Mouse (Mus musculus): ENCODE measurements around the gene Clcn7.
"Not testable (repeated sequence)": the region's sequence is repeated elsewhere in the genome, so short reads cannot be mapped to it uniquely, and the experiment has no call there.

Gene Clcn7

DNA sequence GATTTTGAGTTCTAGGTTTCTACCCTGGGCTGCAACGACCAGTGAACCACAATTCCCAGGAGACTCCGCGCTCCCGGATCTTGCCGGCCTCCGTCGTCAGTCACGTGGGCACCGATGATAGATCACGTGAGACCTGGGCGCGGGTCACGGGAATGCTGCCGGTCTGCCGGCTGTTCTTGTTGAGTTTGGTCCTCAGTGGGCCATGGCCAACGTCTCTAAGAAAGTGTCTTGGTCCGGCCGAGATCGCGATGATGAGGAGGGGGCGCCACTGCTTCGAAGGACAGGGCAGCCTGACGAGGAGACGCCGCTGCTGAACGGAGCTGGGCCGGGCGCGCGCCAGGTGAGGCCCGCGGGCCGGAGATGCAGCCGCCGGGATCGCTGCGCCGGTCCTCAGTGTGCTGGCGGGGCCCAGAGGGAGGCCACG, at the start of gene Clcn7:
Clcn7 (plus strand) TSS at position 117 of the 424 bp plus-strand sequence.
- peak; percentile 91 for DNase-seq (ENCODE audit: low spot score)

DNA sequence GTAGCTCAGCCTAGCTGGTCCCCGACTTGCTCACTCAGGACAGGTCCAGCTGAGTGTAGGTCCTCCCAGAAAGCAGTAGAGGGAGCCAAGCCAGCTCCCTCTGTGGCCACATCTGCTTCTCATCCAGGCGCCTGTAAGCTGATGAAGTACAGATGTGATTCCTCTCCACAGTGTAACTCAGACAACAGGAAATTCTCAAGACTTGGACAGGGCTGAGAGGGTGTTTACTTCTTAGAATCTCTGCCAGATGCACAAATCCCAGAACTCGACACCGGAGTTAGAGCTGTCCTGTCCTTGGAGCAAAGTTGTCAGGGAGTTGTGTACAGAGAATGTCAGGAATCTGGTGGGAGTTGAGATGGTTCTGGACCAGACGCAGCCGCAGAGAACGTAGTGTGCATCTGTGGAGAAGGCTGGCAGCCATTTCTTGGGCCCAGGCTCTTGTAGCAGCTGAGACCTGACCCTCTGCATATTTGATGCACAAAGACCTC, 49.7 kb upstream of the Clcn7 start, which contains the start of gene Tmem204:
Tmem204 (minus strand) TSS at position 148 of the 488 bp plus-strand sequence.
- DNase-seq (ENCODE audit: low spot score), result peak; percentile 78

DNA sequence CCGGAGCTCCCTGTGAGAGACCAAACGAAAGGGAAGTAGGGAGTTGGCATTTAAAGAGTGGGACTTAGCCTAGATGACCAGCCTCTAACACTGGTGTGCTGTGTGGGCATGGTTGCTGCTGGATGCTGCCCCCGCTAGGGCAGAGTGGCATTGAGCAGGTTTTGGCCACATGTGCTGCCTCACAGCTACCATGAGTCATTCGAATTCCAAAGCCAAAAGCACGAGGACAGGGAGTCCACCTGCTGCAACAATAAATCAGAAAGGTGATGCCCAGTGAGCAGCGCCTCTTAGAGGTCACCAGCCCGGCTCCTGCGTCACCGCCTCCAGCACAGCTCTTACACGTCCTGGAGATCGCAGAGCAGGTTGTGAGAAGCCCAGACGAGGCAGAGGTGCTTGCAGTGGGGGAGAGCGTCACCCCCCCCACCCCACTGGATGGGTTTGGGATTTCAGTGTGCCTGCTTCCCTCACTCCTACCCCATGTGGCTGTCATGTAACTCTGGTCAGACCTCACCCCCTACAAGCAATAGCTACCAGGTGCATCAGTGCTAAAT, 48.3 kb upstream of the Clcn7 start:
- DNase-seq (ENCODE audit: low spot score), result no peak

DNA sequence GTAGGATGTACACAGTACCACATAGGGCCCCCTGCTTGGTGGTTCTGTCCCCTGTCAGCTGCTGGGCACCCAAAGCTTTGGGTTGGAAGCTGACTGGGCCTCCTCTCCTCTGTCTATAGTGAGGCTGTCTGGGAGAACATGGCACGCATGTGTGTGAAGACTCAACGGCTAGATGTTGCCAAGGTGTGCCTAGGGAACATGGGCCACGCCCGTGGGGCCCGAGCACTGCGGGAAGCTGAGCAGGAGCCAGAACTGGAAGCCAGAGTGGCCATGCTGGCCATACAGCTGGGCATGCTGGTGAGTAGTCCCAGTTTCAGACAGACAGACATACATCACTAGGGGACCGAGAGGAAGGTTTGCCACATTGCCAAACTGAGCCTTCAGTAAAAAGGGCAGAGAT, 46.5 kb upstream of the Clcn7 start:
- DNase-seq (ENCODE audit: low spot score), result no peak

DNA sequence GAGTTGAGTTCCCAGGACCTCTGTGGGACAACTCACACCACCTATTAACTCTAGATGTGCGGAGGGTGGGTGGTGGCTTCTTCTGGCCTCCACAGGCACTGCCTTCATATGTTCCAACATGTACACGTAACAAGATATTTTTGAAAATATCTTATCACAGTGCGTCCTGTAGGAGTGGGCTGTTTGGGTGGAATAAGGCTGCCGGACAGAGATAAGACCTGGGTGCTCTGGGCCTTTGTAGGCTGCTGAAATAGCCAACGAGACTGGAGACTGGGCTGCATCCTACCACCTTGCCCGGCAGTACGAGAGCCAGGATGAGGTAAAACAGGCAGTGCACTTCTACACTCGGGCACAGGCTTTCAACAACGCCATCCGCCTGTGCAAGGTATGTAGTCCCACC, 44.0 kb upstream of the Clcn7 start:
- DNase-seq (ENCODE audit: low spot score), result no peak

DNA sequence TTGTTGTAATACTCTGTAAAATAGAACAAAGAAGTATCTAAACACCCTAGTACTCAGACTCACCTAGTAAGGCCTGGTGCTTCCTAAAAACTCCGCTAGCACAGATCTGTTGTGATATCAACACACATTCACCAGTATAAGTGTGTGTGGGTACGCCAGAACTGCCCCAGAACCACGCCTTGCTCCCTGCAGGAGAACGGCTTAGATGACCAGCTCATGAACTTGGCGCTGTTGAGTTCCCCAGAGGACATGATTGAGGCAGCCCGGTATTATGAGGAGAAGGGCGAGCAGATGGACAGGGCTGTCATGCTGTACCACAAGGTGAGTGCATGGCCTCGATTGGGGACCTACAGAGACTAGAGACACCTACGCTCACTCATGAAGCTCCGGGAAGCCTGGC, 42.7 kb upstream of the Clcn7 start:
- DNase-seq (ENCODE audit: low spot score), result no peak

DNA sequence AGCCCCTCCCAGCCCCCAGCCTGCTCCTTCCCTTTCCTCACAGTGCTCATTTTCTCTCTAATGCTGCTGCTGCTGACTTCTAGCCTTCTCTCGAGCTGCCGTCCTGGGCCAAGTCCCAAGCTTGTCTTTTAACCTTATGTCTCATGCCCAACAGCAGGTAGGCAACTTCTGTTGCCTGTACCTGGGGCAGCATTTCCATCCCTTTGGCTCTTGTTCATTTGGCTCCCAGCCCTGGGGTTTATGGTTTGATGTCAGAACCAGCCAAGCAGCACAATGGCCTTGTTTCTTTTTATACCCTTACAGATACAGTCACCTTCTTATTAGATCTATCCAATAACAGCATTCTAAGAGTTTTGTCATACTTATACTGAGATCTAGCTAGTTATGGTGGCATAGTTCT, 37.0 kb upstream of the Clcn7 start:
- no peak for DNase-seq (ENCODE audit: low spot score)

DNA sequence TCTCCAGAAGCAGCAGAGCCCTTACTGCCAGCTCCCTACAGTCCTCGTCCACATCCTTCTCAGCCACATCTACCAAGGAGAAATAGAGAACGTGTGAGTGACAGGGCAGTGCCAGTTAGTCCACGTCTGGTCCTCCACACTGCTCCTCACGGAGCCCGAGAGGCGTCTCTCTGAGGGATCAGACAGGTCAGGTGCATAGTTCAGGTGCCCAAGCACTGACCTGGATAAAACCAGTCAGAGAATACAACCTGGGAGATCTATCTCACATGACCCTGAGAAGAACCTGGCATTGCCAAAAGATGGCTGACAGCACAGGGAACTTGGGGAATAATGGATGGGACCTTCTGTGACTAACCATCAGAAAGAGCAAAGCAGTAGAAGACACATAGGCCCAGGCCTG, 33.1 kb upstream of the Clcn7 start:
- no peak for DNase-seq (ENCODE audit: low spot score)

DNA sequence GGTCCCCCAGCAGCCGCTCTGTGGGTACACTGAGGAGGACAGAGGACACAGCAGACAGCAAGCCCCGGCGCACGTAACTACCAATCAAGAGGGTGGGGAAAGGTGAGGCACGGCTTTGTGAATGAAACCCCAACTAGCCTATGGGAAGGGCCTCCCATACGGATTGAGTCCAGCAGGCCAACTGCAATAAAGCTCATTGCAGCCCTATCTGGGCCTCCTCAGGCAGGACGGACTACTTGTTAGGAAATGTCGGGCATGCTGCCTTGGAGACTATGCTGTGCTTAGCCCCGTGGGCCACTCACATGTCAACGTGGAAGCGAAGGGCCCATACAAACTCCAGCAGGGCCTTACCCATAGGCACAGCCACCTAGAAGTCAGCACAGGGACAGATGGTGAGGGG, 31.9 kb upstream of the Clcn7 start:
- DNase-seq (ENCODE audit: low spot score), result no peak

DNA sequence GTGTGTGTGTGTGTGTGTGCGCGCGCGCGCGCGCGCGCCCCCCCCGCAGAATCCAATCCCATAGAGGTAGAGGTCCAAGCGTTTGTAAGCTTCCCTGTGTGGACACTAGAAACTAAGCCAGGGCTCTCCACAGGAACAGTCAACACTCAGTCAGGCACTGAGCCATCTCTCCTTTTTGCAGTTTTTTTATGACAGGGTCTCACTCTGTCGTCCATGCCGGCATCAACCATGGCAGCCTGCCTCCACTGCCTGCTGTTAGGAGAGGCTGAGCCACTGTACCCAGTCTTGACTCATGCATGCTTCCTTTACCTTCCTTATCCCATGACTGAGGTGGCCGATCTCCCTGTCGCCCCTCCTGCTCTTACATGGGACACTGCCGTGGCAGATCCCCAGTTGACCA, 25.4 kb upstream of the Clcn7 start:
- no peak for DNase-seq (ENCODE audit: low spot score)

DNA sequence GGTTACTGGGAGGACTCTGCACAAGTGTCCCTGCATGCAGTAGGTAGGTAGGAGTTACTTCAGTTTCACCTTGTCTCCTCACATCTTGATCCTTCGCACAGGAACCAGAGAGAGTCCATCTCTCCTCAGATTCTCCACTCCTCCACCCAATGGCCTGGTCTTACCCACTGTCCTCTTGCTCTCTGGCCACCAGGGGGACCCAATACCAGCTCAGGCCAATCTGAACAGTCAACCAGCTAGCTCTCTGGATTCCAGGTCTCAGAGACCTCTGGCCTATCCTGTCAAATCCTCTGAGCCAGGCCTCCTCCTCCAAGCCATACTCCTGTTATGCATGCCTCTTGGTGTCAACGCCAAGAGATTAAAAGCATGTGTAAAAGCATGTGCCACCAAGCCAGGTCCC, 23.6 kb upstream of the Clcn7 start:
- DNase-seq (ENCODE audit: low spot score), result peak; percentile 20

DNA sequence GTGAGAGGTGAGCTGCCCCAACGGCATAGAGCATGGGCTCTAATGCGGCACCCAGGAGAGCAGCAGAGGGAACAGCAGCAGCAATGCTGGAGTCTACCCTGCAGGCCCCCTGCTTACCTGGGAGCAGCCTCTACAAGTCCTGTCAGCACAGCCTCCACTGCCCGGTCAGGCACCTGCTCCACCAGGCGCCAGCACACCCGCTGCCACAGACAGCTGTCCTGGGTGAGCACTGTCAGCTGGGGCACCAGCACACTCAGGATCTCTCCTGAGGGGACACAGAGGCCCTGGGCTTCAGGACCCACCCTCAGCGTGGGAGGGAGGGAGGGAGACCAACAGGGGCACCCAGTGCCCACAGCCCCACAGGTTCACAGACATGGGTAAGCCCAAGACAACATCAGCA, 22.6 kb upstream of the Clcn7 start:
- no peak for DNase-seq (ENCODE audit: low spot score)

DNA sequence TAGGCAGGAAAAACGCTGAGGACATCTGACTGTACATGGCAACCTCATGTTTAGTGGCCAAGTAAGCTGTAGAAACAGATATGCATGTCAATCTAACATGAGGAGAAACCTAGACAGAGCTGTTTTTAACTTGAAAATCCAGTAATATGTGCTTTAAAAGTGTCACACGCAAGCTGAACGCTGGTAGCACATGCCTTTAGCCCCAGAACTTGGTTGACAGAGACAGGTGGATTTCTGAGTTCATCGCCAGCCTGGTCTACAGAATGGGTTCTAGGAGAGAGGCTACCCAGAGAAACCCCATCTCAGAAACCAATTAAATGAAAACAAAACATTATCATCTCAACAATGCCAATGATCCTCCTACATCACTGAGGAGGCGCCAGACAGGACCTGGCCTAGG, 22.0 kb upstream of the Clcn7 start:
- DNase-seq (ENCODE audit: low spot score), result no peak

DNA sequence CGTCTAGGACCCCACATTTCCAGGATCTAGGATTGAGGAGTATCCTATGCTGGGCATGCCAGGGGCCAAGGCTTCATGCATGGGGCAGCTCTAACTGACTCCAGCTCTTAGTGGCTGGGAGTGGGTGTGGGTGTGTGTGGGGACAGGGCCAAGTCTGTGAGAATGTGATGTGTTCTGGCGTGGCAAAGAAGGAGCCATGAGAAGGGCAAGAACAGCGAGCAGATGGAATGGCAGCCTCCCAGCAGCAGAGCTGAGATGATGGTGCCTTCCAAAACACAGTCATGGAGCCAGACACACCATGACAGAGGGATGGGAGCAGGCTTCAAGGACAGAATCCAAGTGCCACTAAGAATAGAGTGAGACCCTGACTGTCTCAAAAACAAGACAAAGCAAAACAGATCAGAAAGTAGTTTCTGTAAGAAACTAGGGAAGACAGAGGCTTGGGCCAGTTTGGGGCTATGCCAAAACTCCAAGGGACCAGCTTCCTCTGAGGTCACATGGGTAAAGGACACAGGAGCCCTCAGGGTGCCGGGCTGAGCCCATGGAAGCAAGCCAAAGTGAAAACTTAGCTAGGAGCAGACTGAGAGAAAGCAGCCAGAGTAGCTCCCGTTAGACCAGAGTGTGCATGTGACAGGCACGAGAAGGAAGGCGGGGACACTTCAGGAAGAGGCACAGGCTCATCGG, 21.3 kb upstream of the Clcn7 start:
- DNase-seq (ENCODE audit: low spot score), result no peak

DNA sequence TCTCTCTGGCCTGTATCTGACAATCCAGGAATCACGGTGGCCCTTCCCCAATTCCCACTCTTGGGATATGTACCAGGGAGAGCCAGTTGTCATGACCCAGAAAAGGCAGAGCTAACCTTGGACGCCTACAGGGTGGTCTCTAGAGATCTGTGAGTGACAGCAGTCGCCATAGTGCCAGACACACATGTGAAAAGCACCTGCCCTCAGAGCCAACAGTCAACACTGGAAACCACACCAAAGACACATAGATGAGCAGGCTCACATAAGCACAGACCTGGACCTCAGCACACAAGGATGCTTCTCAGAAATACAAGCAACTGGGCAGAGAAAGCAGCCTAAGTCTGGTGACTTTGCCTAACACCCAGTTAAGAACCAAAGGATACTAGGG, 20.8 kb upstream of the Clcn7 start:
- no peak for DNase-seq (ENCODE audit: low spot score)

DNA sequence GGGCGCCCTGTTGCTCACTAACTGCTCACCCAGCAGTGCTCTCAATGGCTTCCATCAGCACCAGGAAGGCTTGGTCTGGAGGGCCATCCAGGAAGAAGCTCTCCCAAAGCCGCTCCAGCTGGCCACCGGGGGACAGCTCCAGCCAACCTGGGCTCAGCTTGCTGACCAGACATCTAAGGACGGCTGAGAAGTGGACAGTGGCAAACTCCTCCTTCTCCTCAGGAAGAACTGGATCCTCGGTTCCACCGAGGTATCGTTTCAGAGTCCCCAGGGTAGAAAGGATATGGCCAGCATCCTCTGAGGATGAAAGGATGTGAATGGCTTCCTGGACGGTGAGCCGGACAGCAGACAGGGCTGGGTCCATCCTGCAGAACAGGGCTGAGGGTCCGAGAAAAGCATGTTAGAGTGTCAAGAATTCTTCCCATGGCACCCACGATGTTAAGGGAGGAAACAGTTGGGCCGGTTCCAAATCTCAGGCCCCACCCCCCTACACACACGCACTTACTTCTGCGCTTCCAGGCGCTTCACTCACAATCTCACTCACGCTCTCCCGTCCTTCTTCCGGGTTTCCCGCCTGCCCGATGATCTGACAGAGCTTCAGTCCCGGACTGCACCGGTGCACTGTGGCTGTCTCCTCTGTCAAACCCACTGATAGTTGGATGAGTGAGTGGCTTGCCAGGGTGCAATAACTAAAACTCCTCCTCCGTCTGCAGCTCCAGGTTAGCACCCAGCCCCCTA, 18.1 kb upstream of the Clcn7 start:
- no peak for DNase-seq (ENCODE audit: low spot score)

DNA sequence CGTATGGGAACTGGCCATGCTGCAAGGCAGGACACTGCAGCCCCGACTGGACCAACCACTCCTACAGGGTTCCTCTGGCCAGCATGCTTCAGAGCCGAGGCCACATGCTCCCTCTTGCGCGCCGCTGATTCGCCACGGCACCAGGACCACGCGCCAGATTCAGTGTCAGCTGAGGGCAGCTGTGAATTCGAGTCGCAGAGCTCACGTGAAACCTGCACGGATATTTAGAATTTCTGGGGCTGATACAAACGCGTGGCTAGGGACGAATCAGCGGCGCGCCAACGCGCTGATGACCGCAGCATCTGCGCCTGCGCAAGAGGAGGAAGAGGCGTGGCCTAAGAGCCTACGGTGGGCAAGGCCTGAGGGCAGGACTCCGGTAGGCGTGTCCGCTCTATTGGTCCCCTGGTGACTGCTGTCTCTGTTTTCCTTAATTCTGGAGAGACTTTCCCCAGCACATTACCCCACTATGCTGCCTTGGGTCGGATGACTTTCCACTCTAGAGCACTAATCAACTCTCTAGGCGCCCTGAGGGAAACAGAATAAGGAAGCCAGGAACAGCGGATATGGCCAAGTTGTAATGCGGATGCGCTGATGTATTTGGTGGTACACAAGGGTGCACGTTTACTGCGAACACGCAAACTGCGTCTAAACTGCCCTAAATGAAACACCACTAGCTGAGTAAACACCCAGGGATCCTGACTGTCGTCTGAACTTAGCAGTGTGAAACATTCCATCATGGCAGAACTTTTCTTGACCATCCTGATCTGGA, 17.3 kb upstream of the Clcn7 start, which contains the start of gene Telo2:
Telo2 (minus strand) TSS at position 304 of the 769 bp plus-strand sequence.
- DNase-seq (ENCODE audit: low spot score), result peak; percentile 89

DNA sequence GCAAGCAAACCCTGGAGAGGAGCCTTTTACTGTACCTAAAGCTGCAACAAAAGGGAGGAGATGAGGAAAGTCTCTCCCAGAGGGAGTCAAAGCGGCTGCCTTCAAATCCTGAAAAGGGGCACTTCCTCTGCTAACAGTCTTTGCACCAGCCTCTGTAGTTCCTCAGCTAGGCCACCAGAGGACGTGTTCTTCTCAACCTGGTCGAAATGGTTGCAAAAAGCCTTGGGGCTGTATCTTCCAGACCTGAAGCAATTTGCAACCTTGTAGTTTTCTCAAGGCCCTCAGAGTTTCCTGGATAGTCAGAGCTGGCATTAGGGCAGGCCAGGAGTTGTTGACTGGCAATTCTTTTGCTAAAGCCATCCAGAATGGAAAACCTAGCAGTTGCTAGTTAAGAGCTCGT, 15.9 kb upstream of the Clcn7 start:
- no peak for DNase-seq (ENCODE audit: low spot score)

DNA sequence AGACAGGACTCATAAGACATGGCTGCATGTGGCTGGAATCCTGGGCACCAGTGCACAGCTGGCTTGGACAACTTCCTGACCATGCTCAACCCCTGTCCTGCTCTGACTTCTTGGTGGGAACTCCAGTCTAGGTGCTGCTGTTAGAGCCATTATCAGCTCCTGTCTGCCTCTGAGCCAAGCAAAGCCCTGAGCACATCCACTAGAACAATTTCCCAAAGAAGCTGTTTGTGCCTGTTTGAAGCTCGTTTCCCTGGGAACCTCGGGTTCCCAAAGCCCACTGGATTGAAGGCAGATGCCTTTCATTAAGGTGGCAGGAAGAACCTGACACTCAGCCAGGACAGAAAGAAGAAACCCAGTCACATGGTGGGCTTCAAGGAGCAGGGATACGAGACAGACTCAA, 12.8 kb upstream of the Clcn7 start, which contains the start of gene Ptx4:
Ptx4 (plus strand) TSS at position 355 of the 400 bp plus-strand sequence.
- DNase-seq (ENCODE audit: low spot score), result no peak

DNA sequence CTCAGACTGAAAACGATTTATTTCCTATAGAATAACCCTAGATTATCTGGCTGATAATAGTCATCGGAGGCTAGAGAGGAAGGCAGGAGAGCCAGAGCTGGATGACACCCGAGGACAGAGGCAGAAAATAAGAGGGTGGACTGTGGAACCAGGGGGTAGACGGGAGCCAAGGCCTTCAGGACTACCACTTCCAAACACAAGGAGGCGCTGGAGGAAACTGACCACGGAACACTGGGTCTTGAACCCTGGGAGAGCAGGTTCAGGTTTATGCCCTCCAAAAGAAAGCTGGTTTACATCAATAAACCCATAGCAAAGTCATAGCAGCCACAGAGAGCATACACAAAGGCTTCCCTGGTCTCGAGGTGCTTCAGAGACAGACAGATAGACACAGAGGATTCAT, 9.2 kb upstream of the Clcn7 start:
- no peak for DNase-seq (ENCODE audit: low spot score)

DNA sequence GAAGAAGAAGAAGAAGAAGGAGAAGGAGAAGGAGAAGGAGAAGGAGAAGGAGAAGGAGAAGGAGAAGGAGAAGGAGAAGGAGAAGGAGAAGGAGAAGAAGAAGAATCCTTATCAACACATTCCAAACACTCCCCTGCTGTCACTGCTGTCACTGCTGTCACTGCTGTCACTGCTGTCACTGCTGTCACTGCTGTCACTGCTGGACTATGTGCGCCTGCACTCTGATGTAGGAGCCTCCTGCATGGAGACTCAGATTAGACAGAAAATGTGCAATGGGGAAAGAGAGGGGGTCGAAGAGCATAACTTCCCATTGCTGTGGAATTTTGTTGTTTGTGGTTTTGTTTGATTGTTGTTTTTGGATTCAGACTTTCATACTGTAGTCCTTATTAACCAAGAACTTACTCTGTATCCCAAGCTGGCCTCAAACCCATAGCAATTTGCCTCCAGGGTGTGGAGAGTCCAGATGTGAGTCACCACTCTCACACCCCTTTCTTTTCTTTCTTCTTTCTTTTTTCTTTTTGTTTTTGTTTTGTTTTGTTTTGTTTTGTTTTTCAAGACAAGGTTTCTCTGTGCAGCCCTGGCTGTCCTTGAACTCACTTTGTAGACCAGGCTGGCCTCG, 7.6 kb upstream of the Clcn7 start:
- not testable (repeated sequence) for DNase-seq (ENCODE audit: low spot score)

DNA sequence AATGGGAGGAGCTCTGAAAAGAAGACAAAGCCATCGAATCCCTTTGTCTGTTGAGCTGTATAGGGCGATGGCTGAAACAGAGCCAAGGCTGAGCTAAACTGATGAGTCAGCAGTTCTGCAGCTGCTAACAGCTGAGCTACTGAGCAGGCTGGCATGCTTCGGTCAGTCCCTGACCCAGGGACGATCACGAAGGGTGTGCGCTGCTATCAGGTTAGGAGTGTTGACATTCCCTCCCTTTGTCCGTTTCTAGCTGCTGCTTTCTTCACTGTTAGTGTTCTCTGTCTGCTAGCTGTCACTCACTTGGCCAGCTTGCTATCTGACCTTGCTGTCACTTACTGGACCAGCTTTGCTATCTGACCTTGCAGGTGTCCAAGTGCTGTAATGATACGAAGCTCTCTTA, 6.1 kb upstream of the Clcn7 start:
- DNase-seq (ENCODE audit: low spot score), result peak; percentile 43
